Mouse (Mus musculus): Measurements from ENCODE around the gene Serinc5.
"Not testable (repeated sequence)": the region's sequence is repeated elsewhere in the genome, so short reads cannot be mapped to it uniquely, and the experiment has no call there.

Serinc5 gene

DNA sequence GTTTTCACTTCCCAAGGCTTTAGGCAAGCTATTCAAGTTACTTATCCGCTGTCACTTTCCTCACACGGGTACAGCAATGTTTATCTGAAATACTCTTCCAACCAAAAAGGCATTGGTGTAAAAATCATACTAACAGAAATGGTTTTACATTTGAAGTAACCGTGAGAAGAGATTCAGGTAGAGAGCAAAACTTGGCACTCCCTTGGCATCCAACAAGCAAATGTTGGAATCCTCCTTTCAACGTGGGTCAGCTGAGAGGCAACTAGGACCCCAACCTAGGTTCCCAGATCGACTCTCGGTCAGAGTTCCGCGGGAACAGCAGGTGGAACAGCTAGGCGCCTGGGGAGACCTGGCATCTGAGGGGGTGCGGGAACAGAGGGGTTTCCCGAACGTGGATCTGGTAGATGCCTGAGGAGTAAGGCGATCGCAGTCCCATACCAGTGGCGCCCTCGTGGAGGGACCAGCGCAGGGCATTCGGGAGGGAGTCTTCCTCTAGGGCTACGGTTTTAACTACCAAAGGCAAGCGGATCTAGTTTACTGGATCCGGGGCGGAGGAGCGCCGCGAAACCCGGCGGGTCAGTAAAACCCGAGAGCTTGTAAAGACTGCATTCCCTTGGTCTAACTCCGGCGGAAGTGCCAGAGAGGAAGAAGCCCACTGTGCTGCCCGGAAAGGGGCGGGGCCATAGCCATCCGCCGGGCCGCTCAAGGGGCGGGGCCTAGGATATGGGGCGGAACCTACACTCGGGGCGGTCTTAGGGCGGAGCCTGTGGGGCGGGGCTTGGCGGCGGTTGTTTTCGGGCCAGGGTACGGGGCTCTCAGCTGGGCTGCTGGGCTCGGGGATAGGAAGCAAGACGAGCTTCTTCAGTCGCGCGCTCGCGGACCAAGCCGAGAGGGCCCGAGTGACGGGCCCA lies at the start of gene Serinc5:
Gene Serinc5, plus strand, starts transcription at position 781 of the 911 bp plus-strand sequence.
- peak; percentile 98 for DNase-seq

DNA sequence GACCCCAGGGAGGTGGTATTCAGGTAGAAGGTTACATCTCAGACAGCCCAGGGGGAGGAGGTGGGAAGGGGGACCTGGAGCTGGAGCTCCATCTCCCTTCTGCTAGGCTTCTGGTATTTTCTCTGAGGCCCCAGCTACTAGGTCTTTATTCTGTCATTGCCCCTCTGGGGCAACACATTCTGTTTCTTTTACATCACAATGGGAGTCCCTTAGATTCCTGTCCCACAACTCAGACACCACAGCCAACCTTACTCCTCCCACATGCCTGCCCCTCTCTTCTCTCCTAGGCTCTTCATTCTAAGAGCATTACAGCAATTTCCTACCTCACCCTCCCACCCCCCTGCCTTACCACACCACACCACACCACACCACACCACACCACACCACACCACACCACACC lies 34.8 kb upstream of the Serinc5 start, which contains the start of gene Spz1:
Gene Spz1, minus strand, starts transcription at position 101 of the 400 bp plus-strand sequence.
- no peak for DNase-seq

DNA sequence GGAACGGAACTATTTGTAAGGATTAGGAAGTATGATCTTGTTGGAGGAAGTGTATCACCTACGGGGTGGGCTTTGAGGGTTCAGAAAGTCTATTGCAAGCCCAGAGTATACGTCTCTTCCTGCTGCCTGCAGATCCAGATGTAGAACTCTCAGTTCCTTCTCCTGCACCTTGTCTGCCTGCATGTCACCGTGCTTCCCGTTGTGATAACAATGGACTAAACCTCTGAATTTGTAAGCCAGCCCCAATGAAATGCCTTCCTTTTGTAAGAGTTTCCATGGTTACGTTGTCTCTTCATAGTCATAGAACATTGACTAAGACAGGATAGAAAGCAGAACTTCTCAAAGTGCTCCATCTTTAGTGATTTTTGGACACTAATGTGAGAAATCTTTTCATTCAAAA lies 34.2 kb upstream of the Serinc5 start:
- DNase-seq: no peak

DNA sequence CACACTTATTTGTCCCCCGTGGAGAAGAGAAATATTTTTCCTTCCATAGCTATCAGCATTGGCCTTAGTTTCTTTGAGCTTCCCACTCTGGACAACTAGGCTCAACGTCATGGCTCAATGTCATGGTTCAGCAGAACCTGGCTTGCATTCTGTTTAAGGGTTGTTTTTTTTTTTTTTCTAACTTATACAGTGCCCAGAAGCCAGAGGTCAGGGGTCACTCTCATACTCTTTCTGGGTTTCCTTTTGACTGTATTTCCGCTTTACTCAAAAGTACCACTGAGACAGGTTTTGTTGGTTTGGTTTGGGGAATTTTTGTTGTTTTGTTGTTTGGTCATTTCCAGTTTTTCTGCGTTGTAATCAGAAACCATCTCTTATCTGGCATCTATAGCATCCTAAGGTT lies 32.7 kb upstream of the Serinc5 start:
- DNase-seq: no peak

DNA sequence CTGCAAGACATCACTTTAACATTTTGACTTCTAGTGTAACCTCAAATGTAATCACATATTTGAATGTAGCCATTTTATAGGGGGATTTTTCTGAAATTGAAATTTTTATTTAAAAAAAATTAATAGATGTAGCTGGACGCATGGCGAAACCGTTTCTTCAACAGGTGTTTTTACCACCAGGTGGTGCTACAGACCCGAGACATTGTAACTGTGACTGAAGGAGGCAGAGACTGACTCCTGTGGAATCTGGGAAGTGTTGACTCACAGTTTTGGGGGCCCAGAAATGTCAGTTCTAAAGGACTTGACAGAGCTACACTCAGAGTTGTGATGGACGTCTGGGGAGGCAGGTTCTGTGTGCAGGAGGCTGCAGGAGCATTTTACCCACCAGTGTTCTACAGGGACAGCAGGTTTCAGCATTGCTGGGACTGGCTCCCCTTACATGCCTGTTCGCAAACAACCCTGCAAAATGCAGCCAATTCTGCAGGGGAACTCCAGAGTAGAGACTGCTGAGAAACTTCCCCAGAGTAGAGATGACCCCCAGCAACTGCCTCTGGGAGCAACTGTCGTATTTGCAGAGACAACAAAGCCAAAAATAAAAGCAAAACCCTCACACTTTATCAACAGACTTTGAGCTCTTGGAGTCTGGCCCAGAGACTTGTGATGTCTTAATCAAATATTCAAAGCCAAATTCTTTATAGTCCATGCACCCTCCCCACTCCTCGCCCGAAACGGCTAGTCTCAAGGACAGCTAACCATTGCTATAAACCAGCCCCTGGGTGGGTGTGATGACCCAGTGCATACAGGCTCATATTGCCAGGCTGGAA lies 30.5 kb upstream of the Serinc5 start:
- DNase-seq: peak; percentile 80

DNA sequence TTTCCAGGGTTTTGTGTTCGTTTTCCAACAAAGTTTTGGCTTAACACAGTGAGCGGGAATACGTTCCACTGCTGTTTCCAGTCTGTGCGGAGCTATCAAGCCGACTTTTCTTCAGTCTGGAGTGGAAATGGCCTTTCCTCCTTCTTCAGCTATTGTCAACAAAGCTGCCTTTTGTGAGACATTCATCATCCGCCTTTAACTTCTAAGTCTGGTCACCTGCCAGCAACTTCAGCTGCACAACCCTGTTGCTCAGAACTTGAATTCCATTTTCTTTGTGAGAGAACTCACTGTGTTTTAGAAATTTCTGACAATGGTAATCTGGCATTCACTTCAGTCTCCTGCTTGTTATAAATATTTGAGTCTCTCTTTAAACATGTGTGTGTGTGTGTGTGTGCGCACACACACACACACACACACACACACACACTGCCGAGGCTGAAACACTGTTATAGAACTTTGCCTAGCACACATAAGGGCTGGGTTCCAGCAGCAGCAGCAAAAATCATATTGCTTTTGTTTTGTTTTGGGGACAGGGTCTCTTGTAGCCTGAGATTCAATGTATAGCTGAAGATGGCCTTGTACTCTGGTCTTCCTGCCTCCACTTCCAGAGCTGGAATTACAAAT lies 26.7 kb upstream of the Serinc5 start:
- DNase-seq: peak; percentile 53

DNA sequence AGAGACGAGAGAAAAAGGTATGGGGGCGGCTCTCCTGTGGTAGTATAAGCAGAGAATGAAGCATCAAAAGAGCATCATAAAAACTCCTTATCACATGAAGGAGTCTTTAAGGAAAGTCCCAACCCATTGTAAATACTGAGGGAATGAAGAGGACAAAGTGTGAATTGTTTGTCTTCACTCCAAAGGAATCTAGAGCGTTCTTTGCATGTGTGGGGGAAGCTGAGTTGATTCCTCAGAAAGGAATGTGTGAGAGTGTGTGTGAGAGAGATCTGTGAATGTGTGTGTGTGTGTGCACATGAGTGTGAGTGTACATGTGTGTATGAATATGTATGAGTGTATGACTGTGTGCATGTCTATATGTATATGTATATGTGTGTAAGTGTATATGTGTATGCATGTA lies 22.2 kb upstream of the Serinc5 start:
- DNase-seq: no peak

DNA sequence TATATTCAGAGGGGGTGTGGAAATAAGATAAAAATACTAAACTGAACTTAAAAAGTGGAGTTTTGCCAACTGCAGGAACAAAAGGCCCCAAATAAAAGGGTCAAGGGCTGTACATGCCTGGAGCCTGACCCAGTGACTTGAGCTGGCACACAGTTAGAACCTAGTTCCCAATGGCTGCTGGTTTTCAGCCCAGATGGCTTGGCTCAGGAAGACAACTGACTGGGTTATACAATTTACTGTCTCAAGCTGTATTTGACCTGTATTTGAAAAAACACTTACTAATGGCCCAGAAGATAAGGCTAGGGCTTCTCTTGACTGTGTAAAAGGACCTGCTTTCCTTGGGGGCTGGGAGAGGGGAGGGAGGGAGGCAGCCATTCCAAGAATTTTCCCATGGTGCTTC lies 21.6 kb upstream of the Serinc5 start:
- DNase-seq: peak; percentile 42

DNA sequence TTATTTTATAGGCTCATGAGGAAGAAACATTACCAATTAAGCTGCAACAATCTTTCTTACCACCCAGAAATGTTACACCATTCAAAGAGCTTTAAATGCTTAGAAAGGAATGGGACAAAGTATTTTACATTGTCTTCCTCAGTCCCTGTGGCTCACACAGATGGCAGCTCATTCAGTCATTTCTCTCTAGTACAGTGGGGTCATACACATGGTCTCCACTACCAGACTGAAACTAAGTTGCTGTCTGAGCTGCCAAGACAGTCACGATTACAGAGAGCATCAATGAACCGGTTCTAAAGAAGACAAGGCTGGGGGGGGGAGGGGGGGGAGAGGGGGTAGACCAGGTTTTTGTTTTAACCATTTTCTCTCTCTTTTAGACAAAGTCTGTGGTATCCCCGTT lies 19.7 kb upstream of the Serinc5 start:
- no peak for DNase-seq

DNA sequence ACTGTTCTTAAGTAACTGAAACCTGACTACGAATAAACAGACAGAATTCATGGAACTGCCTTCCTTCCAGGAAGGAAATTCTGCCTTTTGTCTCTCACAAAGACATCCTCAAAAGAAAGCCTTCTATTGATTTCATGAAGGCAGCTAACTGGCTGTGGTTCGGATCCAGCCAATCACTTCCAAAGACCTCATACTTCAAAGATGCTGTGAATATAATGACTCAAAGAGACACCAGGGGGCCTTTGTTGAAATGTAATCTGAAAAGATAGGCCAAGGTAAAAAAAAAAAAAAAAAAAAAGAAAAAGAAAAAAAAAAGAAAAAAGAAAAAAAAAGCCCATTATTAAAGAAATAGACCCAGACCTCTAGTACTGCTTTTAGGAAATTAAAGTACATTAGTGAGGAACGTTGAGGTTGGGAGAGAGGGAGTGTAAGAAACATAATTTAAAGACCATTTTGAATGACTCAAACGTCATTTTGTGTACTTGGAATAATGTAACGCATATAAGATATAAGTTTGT lies 18.6 kb upstream of the Serinc5 start:
- DNase-seq: no peak

DNA sequence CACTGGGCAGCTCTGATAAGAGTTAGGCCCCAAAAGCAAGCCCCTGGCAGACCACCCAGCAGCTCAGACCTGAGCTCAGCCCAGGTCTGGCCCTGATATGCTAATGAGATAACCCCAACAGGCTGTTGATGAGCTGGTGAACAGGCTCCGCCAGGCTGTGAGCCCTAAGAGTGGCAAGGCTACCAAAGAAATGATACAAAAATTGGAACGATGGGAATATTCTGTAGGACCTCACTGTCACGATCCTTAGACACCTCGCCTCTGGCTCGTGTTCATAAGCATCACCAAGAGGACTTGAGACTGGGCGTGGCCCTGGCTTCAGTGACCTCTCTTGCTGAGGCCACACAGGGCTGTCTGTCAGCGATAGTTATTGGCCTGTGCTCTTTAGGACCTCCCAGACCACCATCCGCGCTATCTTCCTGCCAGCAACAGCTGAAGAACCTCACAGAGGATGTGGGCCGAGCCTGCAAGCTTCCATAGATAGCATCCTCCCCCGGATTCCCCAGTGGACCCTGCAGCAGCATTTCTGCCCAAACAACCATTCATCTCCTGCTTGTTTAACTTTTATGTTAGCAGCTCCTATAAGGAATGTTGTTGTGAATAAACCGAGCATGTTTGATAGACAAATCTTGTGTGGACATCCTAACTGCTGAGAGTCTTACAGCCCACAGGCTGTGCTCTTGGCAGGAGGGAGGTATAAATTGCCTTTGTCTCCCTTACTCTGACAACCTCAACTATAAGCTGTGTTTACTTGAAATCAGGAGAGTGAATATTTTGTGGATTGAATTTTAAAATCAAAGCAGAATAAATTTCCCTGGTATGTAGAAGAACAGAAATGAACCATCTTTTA lies 17.9 kb upstream of the Serinc5 start:
- peak; percentile 71 for DNase-seq

DNA sequence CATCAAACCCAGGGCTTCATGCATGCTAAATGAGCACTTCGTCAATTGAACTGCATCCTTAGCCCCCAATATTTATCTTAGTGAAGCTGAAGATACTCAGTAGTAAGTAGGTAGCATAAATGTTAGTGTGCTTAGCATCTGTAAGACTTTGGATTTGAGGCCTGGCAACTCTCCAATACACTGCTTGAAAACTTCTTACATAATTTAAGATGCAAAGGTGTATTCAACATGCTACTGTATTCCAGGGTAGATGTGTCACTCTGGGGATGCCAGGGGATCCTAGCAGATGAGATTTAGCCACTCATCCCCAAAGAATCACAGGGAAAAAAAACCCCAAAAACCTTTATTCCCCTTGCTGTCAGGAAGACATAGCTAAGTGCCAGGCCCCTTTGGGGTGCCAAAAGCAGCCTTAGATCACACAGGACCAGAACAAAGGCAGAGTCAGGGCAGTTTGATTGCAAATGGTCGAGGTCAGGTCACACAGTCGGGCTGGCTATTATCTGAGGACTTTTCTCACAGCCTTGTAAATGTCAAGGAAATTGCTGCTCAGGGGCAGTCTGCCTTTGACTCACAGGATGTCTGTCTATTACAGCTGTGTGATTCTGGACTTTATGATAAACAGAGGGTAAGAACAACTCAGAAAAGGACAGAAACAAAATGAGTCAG lies 17.0 kb upstream of the Serinc5 start:
- no peak for DNase-seq

DNA sequence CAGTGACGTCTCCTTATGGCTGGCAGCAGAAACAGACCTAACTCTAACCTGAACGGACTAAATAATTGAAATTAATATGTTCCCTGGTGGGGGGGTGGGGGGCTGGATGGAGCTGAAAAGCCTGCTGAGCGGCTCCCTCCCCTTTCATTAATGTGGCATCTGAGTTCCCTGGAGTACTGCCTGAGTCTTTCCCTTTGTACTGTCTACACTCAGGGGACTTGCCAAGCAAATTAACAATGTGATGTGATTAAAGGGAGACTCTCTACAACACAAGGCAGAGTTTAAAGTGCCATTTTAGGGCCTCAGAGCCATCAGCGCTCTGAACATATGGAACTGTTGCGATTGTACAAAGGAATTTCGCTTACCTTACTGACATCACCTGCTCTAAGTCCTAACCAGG lies 16.4 kb upstream of the Serinc5 start:
- DNase-seq: no peak

DNA sequence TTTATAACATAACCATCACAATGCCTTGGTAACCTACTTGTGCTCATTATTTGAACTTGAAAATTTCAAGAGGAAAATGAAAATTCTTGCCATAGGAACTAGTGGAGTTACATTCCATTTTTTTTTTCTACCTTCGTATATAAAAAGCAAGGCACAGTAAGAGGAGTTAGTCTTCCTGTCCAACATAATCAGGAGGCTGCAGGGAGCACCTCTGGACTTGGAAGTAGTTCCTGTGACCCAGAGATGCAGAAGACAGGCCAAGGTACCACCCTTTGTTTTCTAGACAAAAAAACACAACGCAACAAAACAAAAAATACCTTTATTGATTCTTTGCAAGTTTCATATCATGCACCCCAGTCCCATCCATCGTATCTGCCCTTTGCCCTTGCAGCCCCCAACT lies 16.0 kb upstream of the Serinc5 start:
- no peak for DNase-seq

DNA sequence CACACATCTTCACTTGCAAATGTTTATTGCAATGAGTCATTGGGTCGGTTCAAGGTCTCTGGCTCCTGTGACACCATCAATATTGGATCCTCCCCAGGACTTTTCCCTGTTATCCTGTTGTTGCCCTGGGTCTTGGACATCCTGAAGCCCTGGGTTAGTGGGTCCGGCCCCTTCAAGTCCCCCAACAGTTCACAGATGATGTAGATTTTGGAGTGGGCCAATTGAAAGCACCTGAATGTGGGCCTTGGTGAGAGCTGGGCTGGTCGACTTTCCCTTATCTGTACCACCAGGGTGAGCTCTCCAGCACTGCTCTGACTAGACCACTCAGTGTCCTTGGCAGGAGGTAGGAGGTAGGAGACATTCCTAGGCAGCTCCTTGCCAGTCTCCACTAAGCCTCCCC lies 15.5 kb upstream of the Serinc5 start:
- no peak for DNase-seq

DNA sequence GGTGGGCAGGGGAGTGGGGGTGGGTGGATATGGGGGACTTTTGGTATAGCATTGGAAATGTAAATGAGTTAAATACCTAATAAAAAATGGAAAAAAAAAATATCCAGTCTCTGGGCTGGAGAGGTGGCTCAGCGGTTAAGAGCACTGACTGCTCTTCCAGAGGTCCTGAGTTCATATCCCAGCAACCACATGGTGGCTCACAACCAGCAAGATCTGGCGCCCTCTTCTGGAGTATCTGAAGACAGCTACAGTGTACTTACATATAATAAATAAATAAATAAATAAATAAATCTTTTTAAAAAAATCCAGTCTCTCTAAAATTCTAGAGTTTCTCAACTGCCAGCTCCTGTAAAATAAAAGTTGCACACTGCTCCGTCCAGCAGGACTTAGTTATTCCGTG lies 5.6 kb upstream of the Serinc5 start:
- DNase-seq: not testable (repeated sequence)

DNA sequence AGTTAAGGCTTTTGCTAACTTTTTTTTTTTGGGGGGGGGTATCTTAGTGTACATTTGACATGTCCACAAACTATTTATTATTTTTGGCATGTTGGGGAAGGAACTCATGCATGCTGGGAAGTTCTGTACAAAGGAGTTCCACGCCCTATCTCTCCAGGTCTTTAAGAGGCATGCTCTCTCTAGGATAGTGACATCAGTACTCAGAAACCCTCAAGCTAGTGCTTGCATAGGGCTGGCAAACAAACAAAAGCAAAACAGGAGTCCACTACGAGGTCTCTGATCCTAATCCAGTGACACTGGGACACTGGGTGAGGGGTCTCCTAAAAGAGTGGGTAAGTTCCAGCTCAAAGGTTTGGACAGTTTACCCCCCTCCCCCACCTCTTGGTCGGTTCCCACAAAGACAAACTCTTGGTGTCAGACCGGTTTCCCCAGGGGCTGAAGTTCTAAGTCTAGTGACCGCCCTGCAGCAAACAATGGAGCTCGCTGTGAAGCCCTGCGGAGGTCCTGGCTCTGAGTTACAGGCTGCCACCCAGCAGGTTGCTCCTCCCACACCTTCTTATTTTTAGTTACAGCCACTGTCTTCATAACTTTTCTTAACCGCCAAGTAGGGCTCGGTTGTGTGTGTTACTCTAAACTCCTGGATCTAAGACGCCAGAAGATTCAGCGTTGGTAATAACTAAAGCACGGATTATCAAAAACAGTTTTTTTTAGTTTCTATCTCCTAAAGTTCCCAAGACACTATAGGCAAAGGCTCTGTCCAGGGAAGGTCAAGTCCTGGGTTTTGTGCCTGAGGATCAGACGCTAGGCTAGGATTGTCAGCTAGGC lies 1.2 kb upstream of the Serinc5 start:
- peak; percentile 71 for DNase-seq

DNA sequence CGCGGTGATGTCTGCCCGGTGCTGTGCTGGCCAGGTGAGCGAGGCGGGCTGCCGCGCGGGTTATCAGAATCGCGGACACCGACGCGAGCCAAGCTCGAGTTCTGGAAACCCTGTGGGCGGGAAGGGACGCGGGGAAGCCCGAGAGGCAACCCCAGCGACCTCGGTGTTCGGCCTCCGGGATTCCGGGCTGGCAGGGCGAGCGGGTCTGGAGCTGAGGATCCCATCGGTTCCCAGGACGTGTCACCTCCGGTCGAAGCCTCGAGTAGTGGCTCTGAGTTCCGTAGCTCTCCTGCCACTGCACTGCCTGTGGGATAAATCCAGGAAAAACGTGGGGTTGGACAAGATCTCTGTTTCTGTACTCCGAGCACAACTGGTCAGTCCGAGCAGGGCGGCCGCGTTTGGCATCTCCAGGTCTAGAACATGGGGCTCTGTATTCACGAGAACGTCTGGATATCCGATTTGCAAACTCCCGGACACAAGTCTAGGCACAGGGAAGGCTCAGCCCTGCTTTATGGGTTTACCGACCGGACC lies 428 bp downstream of the Serinc5 start:
- no peak for DNase-seq

DNA sequence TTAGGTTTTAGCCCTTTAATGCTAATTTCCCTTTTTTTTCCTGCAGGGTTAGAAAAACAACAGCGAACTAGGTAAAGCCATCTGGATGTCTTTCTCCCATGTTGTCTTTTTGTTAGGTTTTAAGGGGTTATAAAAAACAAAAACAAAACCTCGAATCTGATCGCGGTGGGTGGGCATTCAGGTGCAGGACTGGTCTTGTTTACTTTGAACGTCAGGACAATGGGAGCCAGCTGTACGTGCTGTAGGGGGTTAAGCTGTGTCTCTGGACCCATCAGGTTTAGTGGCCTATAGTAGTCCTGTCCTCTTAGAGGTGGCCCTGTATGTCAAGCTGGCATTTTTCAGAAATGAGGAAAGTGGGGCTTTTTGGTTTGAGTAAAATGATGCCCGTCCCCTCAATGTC lies 1.0 kb downstream of the Serinc5 start:
- no peak for DNase-seq

DNA sequence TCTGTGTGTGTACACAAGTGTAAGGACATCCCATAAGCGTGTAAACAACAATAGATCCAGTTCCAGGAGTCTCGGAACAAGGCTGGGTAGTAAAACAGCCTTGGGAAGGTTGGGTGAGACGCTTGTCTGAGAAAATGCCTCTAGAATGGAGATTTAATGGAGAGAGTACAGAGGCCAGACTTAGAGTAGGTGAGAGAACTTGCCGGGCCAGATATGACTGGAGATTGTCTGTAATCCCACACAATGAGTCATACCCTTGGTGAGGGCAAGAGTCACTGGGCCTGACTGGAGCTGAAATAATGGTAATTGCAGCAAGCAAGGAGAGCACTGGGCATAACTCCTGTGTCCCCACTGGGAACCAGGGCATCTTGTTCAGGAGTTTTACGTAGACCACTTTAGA lies 2.2 kb downstream of the Serinc5 start:
- no peak for DNase-seq
